Mouse (Mus musculus): ENCODE measurements around the gene Cyp2b19. TPM values are rescaled to one million over a fixed set of nuclear protein-coding genes. Genes with fewer than 3 reads are reported as not detected.
"Not testable (repeated sequence)": the region's sequence is repeated elsewhere in the genome, so short reads cannot be mapped to it uniquely, and the experiment has no call there.

Cyp2b19 gene
- polyA plus RNA-seq, 1 experiment from 2014 or later, result 0.42 TPM

DNA sequence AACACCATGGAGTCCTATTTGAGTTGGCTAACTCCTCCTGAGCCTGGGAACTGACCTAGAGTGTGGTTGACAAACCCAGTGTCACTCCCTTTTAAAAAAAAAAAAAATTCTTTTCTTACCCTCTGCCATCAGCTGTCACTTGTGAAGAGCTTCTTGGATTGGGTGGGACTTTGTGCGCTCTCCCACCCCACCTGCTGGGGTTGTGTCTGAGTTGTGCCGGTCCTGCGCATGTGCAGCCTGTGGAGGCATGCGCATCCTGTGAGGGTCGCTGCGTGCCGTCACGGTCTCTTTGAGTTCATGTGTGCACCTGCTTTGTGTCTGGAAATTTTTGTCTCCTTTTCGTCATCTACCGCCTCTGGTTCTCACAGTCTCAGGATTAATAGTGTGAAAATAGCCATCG is 23.6 kb downstream of the Cyp2b19 start:
- Histone ChIP-seq H3K36me3 (no peaks in the 10 kb centered on the region), H3K4me2 (peak overlapping the region; percentile 36), H3K9ac (no peak overlapping the region), H3K4me1 (replicated peaks) (no peaks in the 10 kb centered on the region), H3K27me3 (no peaks in the 10 kb centered on the region), H3K27ac (replicated peaks) (no peak overlapping the region), H3K4me3 (no peak overlapping the region), H3K9me3 (0 out of 2 replicates have a peak, but pooled peaks cover 1% of the 10 kb centered on the region)
- ATAC-seq (ENCODE audit: low read depth), result peak; percentile 91
- 4% methylated on average over 11 of the region's 11 CpGs for WGBS

DNA sequence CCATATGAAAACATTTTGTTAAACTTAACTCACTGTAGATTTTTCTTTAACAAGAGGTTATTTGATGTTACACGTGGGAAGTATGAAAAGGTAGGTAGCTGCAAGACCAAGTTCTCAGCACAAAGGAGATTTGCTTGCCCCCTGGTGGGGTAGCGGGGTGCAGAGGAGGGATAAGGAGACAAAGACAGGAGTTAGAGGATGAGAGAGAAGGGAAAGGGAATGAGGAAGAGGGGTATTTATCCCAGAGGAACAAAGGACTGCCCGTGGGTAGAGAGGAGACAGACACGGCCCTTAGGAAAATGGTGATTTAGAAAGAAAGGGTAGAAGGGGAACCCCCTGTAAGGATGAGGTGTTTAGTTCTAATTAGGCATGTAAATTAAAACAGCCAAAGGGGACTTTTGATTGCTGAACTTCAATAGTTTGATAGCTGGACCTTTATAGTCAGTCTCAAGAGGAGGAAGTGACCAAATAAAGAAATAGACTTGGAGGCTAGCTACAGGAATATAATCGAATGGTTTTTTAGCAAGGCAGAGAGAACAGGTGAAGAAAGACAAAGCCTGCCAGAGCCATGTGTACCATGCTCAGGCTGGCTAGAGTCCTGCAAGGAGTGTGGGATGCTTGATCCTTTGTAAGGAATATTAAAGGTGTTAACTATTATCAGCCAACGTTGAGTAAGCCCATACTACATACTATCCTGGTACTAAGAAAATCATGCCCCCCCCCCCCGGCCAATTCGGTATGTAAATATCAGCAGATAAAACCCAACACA is 24.2 kb downstream of the Cyp2b19 start:
- Histone ChIP-seq H3K9ac (no peak overlapping the region; the same call in 1 of the 2 replicates), H3K27ac (replicated peaks) (no peak overlapping the region), H3K4me1 (replicated peaks) (no peaks in the 10 kb centered on the region), H3K36me3 (no peaks in the 10 kb centered on the region), H3K27me3 (no peaks in the 10 kb centered on the region), H3K9me3 (no peaks in the 10 kb centered on the region), H3K4me2 (peak overlapping the region; percentile 36; the same call in 1 of the 2 replicates), H3K4me3 (no peak overlapping the region)
- no peak; the same call in 1 of the 2 replicates for ATAC-seq (ENCODE audit: low read depth)
- WGBS, result 13% methylated on average over 8 of the region's 8 CpGs

DNA sequence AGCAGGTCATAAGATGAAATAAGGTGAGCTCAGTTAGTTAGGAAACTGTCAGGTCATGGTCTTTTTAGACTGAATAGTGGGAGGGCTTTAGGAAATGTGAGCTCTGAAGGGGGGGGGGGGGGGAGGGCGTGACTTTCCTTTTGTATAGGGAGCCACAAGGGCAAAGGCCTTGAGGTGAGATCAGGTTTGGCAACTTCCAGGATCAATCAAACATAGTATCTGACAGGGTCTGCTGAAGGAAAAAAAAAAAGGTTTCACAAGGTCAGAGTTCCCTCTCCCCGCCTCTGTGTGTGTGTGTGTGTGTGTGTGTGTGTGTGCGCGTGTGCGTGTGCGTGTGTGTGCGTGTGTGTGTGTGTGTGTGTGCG is 24.8 kb downstream of the Cyp2b19 start:
- WGBS, result 44% methylated on average over 7 of the region's 8 CpGs
- H3K36me3 ChIP-seq, result no peaks in the 10 kb centered on the region
- no peak for ATAC-seq (ENCODE audit: low read depth)

DNA sequence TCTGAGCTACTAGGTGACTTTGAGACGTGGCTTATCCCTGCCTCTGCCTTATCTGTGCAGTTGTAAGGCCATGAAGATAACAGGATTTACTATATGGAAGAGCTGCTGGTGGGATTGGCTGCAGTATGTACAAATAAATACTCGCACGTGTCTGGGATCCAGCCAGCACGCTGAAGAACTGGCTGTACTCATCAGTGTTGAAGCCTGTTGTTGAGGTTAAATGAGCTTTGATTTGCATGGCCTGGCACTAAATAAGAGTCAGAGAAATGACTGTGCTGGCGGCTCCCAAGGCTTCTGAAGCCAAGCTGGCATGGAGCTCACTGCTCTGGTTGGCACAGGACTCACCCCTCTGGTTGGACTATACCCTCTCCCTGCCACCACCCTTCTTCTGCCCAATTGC is 26.2 kb downstream of the Cyp2b19 start:
- no peak overlapping the region for H3K4me2 ChIP-seq
- WGBS, result 86% methylated on average over 5 of the region's 5 CpGs
- H3K27me3 ChIP-seq, result no peaks in the 10 kb centered on the region
- H3K4me1 ChIP-seq (replicated peaks), result no peaks in the 10 kb centered on the region
- no peak overlapping the region for H3K9ac ChIP-seq
- H3K4me3 ChIP-seq, result no peak overlapping the region
- H3K27ac ChIP-seq (replicated peaks), result no peak overlapping the region
- H3K36me3 ChIP-seq, result no peaks in the 10 kb centered on the region
- ATAC-seq (ENCODE audit: low read depth), result no peak
- H3K9me3 ChIP-seq, result no peaks in the 10 kb centered on the region

More for the DNA sequence above, 24.8 kb downstream of the Cyp2b19 start:
- H3K9ac ChIP-seq, result no peak overlapping the region
- H3K4me2 ChIP-seq, result no peak overlapping the region
- H3K9me3 ChIP-seq, result no peaks in the 10 kb centered on the region
- no peak overlapping the region for H3K4me3 ChIP-seq
- H3K27me3 ChIP-seq, result no peaks in the 10 kb centered on the region
- H3K4me1 ChIP-seq (replicated peaks), result no peaks in the 10 kb centered on the region
- no peak overlapping the region for H3K27ac ChIP-seq (replicated peaks)

GRCm38 (mm10) chr7:26786013-26786412 is 29.1 kb downstream of the Cyp2b19 start:
- 32% methylated on average over 1 of the region's 1 CpGs for WGBS

DNA sequence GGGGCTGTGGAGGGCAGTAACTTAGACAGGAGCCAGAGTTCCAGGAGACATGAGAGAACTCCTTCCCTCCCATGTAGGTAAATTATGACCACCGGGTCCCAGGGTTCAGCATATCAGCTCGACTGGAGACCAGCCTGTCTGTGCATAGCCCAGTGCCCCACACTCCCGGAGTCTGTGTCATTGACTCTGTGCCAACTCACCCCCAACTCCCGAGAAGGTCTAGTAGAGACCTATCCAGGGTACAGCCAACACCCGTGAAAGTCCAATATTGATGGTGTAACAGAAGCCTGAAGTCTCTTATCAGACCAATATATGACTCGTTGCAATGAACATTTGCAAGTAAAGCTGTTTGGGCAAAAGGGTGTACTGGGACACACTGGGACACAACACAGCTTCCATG is 33.0 kb downstream of the Cyp2b19 start:
- Histone ChIP-seq H3K27ac (replicated peaks) (no peak overlapping the region), H3K4me1 (replicated peaks) (no peaks in the 10 kb centered on the region), H3K9ac (no peak overlapping the region), H3K9me3 (no peaks in the 10 kb centered on the region), H3K27me3 (no peaks in the 10 kb centered on the region), H3K4me3 (no peak overlapping the region), H3K4me2 (no peak overlapping the region), H3K36me3 (no peaks in the 10 kb centered on the region)
- no peak for ATAC-seq (ENCODE audit: low read depth)
- WGBS, result 88% methylated on average over 6 of the region's 6 CpGs

More at GRCm38 (mm10) chr7:26786013-26786412, 29.1 kb downstream of the Cyp2b19 start:
- not testable (repeated sequence) for H3K4me1 ChIP-seq (replicated peaks); H3K4me3 ChIP-seq; H3K27ac ChIP-seq (replicated peaks); H3K9me3 ChIP-seq; ATAC-seq (ENCODE audit: low read depth); H3K27me3 ChIP-seq; H3K4me2 ChIP-seq; H3K9ac ChIP-seq; H3K36me3 ChIP-seq

GRCm38 (mm10) chr7:26800104-26800503 is 43.2 kb downstream of the Cyp2b19 start:
- no peak overlapping the region for H3K4me2 ChIP-seq
- no peak overlapping the region for H3K27ac ChIP-seq (replicated peaks)
- no peak for ATAC-seq (ENCODE audit: low read depth)
- no peaks in the 10 kb centered on the region for H3K27me3 ChIP-seq
- no peak overlapping the region for H3K4me3 ChIP-seq
- H3K36me3 ChIP-seq, result no peaks in the 10 kb centered on the region
- H3K9me3 ChIP-seq, result 0 out of 2 replicates have a peak, but pooled peaks cover 2% of the 10 kb centered on the region
- no peaks in the 10 kb centered on the region for H3K4me1 ChIP-seq (replicated peaks)
- no peak overlapping the region for H3K9ac ChIP-seq

DNA sequence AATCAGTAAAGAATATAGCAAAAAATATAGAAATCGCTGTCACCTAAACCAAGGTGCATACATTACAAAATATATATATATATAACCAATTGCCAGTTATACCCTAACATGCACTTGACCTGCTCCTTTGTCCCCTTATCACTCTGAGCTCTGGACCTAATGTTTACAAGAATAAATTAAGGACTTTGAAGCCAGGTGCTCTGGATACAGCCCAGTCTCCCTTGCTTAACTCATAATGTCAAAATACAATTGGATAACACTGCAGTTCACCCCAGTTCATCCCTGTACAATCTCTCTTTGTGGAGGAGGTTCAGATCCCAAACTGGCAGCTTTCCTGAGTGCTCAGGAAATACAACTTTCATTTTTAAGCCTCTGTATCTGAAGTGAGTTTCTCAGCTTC is 44.1 kb downstream of the Cyp2b19 start:
- no peaks in the 10 kb centered on the region for H3K36me3 ChIP-seq
- 86% methylated on average over 1 of the region's 1 CpGs for WGBS

GRCm38 (mm10) chr7:26808592-26808991 is 51.6 kb downstream of the Cyp2b19 start, which contains the start of gene Cyp2g1:
Gene Cyp2g1, plus strand, starts transcription at chr7:26808892.
- Histone ChIP-seq H3K36me3 (no peaks in the 10 kb centered on the region), H3K4me1 (replicated peaks) (no peaks in the 10 kb centered on the region), H3K4me2 (no peak within 1 kb of the TSS), H3K27me3 (no peaks in the 10 kb centered on the region), H3K9me3 (no peaks in the 10 kb centered on the region), H3K9ac (no peak within 1 kb of the TSS), H3K27ac (replicated peaks) (no peak within 1 kb of the TSS), H3K4me3 (no peak within 1 kb of the TSS)
- no peak for ATAC-seq (ENCODE audit: low read depth)
- WGBS, result 95% methylated on average over 2 of the region's 2 CpGs

More for the DNA sequence above, 44.1 kb downstream of the Cyp2b19 start:
- no peak overlapping the region for H3K9ac ChIP-seq
- H3K27ac ChIP-seq (replicated peaks), result no peak overlapping the region
- no peak overlapping the region for H3K4me3 ChIP-seq
- no peak for ATAC-seq (ENCODE audit: low read depth)
- H3K4me2 ChIP-seq, result no peak overlapping the region
- H3K27me3 ChIP-seq, result no peaks in the 10 kb centered on the region
- H3K4me1 ChIP-seq (replicated peaks), result no peaks in the 10 kb centered on the region
- H3K9me3 ChIP-seq, result 0 out of 2 replicates have a peak, but pooled peaks cover 2% of the 10 kb centered on the region

Other genes with a start within 250 kb of the Cyp2b19 start
- gene Nlrp9a, start 222.1 kb upstream of the Cyp2b19 start, polyA plus RNA-seq (2015; fragmentation: Nextera tagmentation; extraction: Ambion mirVana), result not detected in 2 replicates
- gene Vmn1r185, start 138.7 kb upstream of the Cyp2b19 start, polyA plus RNA-seq (2015; fragmentation: Nextera tagmentation; extraction: Ambion mirVana), result not detected in 2 replicates
- not detected in 2 replicates for gene Cyp2b23, start 70.7 kb upstream of the Cyp2b19 start, polyA plus RNA-seq (2015; fragmentation: Nextera tagmentation; extraction: Ambion mirVana)
- gene Cyp2g1, start 51.8 kb downstream of the Cyp2b19 start, polyA plus RNA-seq (2015; fragmentation: Nextera tagmentation; extraction: Ambion mirVana), result not detected in 2 replicates
- not detected in 2 replicates for gene Cyp2a5, start 78.2 kb downstream of the Cyp2b19 start, polyA plus RNA-seq (2015; fragmentation: Nextera tagmentation; extraction: Ambion mirVana)
- not detected in 2 replicates for gene Cyp2a22, start 182.2 kb downstream of the Cyp2b19 start, polyA plus RNA-seq (2015; fragmentation: Nextera tagmentation; extraction: Ambion mirVana)